Mouse (Mus musculus) megakaryocyte-erythroid progenitor cell, adult 5 weeks (primary cell): ENCODE results near the gene Ssc4d. TPM values are rescaled to one million over a fixed set of nuclear protein-coding genes. Genes with fewer than 3 reads are reported as not detected.

Experiments
- polyA plus RNA-seq: library from polyadenylated mRNA; stranded (reverse); fragments of >175 nt; gene quantifications from 2 replicates; pipeline ENCODE4 v1.2.3, GENCODE M21; 2012

Ssc4d gene
- 0.57 and 1.4 TPM in 2 replicates for polyA plus RNA-seq

DNA sequence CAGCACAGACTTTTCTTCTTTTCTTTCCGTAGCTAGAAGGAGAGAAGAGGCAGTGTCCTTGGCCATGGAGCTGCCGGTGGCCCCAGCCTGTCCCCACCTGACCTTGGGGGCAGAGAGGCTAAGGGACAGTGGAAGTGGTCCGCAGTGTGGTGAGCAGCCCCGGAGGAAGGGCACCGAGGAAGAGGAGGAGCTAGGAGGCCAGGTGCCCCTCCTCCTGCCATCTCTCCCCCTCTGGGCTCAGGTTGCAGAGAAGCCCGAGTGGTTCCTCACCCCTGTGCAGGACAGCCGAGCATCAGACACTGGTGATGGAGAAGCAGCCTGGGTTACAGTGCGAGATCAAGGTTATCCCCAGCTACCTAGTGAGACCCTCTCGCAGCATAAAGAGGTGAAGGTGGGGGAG, at the start of gene Ssc4d:
Gene Ssc4d (minus strand): TSS at position 167 of the 400 bp plus-strand sequence.

DNA sequence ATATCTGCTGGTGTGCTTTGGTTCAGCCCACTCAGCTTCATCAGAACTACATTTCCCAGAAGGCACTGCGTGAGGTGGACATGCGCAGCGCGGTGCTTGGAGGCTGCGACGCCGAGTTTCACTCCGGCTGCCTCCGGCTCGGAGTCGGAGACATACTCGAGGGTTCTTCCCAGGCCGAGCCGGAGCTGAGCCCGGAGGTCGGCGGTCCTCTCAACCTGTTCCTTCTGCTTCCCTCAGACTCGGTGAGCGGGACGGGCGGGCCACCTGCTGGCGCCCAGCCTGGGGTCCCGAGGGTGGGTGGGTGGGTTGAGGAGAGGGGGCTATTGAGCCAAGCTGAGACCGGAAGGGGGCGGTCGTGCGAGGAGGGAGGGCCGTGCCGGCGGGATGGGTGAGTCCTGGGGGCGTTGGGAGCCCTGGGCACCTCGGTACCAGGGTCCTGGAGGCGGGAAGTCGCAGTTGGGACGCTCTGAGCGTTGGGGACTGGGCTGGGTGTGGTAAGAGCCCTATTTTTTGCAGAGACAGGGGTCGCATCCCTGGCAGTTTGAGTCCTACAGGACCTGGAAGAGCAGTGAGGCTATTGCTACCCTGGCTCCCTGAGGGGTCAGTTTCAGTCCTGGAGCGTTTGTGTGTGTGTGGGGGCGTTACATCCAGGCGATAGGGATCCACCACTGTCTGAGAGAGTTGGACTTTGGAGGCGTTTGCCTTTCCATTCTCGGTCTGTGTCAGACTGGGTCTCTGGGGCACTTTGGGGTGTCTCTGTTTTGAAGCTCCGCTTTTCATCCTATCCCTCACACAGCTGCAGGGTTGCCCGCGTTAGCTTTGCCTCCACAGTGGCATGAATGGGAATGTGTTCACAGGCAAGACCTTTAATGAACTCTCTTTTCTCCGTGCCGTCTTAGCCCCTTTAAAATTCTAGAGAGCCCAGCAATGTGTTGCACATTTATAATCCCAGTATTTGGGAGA, 20.7 kb upstream of the Ssc4d start, which contains the start of gene Dtx2:
Gene Dtx2 (plus strand): TSS at position 76 of the 963 bp plus-strand sequence.

DNA sequence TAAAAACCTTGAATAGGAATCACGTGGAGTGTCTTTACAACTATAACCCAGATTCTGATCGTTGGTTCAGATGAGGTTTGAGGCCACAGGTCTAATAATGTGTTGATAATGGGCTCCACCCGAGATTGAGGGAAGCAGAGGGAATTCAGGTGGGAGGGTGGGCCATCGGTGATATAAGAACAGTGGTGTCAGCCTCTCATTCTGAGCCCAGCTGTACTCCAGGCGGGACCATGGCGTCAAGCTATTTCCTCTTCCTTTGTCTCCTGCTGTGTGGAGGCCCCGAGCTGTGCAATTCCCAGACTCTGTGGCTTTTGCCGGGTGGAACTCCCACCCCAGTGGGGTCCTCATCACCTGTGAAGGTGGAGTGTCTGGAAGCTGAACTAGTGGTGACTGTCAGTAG, 5.6 kb upstream of the Ssc4d start, which contains the start of gene Zp3:
Gene Zp3 (plus strand): TSS at position 196 of the 400 bp plus-strand sequence.

DNA sequence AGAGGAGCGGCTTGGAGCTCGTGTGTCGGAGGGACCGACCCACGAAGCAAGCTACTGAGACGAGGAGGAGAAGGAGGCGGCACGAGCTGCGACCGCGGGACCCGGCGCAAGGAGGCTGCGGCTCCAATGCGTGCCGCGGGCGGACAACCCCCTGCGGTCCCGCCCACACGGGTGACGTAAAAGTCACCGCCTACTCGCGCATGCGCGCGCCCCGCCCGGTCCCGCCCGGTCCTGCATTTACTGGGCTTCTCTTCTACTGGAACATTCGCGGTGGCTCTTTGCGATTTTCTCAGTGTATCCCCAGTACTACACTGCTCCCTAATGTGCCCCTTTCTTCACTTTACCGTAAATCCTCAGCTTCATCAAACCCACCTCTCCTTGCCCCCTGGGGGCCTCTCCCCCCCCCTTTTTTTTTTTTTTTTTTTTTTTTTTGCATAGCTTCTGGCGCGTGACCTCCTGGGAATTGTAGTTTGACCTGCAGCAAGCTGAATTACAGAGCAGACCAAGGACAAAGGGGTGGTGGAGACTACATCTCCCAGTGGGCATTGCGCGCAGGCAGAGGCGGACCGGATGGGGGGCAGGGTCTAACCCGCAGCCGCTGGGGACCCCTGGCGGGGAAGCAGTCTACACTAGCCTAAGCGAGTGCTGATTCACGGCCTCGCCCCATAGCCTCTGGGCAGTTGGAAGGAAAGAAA, 39.7 kb downstream of the Ssc4d start, which contains the start of gene Ywhag:
Gene Ywhag (minus strand): TSS at position 136 of the 695 bp plus-strand sequence.

Other genes starting within 250 kb of the Ssc4d start
- 10.9 and 15.3 TPM in 2 replicates for gene Tmem120a, start 230.1 kb downstream of the Ssc4d start, polyA plus RNA-seq
- gene Styxl1, start 196.1 kb downstream of the Ssc4d start, polyA plus RNA-seq = not detected in 2 replicates
- gene Mdh2, start 196.1 kb downstream of the Ssc4d start, polyA plus RNA-seq = 567 and 689 TPM in 2 replicates
- gene Srrm3, start 167.6 kb downstream of the Ssc4d start, polyA plus RNA-seq = not detected in 2 replicates
- 8.6 and 22.1 TPM in 2 replicates for gene Hspb1, start 86.6 kb downstream of the Ssc4d start, polyA plus RNA-seq
- gene Ywhag, start 39.9 kb downstream of the Ssc4d start, polyA plus RNA-seq = 122 and 135 TPM in 2 replicates
- gene Zp3, start 5.6 kb upstream of the Ssc4d start, polyA plus RNA-seq = not detected in 2 replicates
- gene Dtx2, start 20.3 kb upstream of the Ssc4d start, polyA plus RNA-seq = 28.3 and 32.0 TPM in 2 replicates
- gene Upk3b, start 64.0 kb upstream of the Ssc4d start, polyA plus RNA-seq = not detected in 2 replicates
- 1.6 TPM in 2 replicates for gene Upk3bl, start 80.0 kb upstream of the Ssc4d start, polyA plus RNA-seq
- 47.9 and 51.3 TPM in 2 replicates for gene Rasa4, start 109.4 kb upstream of the Ssc4d start, polyA plus RNA-seq
- gene Polr2j, start 142.1 kb upstream of the Ssc4d start, polyA plus RNA-seq = 99.5 and 120 TPM in 2 replicates
- gene Lrwd1, start 161.5 kb upstream of the Ssc4d start, polyA plus RNA-seq = 96.7 and 106 TPM in 2 replicates
- gene Alkbh4, start 161.6 kb upstream of the Ssc4d start, polyA plus RNA-seq = 41.8 and 45.8 TPM in 2 replicates
- 49.5 and 53.9 TPM in 2 replicates for gene Orai2, start 196.2 kb upstream of the Ssc4d start, polyA plus RNA-seq
- gene Prkrip1, start 224.4 kb upstream of the Ssc4d start, polyA plus RNA-seq = 44.9 and 45.2 TPM in 2 replicates